Mouse (Mus musculus) gastrocnemius, postnatal 14 days (tissue): ENCODE data around the gene Vrk1. TPM values are rescaled to one million over a fixed set of nuclear protein-coding genes. Genes with fewer than 3 reads are reported as not detected.

Experiments used
- DNase-seq: peaks from one replicate; pipeline ENCODE4 v3.0.0; 2021; ENCODE audit warnings: mixed read lengths
- intact Hi-C: fragments of 180-260 bp; cut with DNase I; formaldehyde crosslinking; loops from one replicate; pipeline ENCODE4 v1.15.1; 2025; ENCODE audit warnings: low total_unique reads
- long read RNA-seq, 2 experiments: library from polyadenylated mRNA; stranded (forward); transcript quantifications; one replicate each; pipeline ENCODE4 v2.0.0; 2021
- total RNA-seq, 2 experiments: library from RNA; stranded (reverse); gene quantifications; 2 replicates each; pipeline ENCODE4 v1.2.3; 2021

Vrk1 gene
- 1 to 10 TPM; 5.2 to 6.1 TPM for total RNA-seq
- long read RNA-seq, experiment 1, partial matches to known transcripts, result 0 of 6 reads
- long read RNA-seq, experiment 1, other reads (novel, unspliced or antisense), result 1 of 6 reads
- long read RNA-seq, experiment 2, partial matches to known transcripts, result 1 of 5 reads
- long read RNA-seq, experiment 2, other reads (novel, unspliced or antisense), result 0 of 5 reads

GRCm38 (mm10) chr12:106010065-106010915 is at the start of gene Vrk1:
Vrk1 (plus strand) TSS chr12:106010228.
- intact Hi-C loops, result no loop called here
- peak; percentile 95 for DNase-seq

GRCm38 (mm10) chr12:105960592-105961330 is 49.3 kb upstream of the Vrk1 start:
- intact Hi-C loops, result loop anchor here (5.0 kb wide), 1 partner anchor 123 kb away; no protein-coding TSS in a partner anchor
- DNase-seq, result no peak

- no peak for DNase-seq
- intact Hi-C loops, result loop anchor here (5.0 kb wide), 1 partner anchor 124 kb away; no protein-coding TSS in a partner anchor
Measured at GRCm38 (mm10) chr12:105961667-105962066, 48.4 kb upstream of the Vrk1 start.

- intact Hi-C loops, result loop anchor here (5.0 kb wide), 1 partner anchor 125 kb away; no protein-coding TSS in a partner anchor
- DNase-seq, result peak; percentile 86
Measured at GRCm38 (mm10) chr12:105962103-105963011, 47.7 kb upstream of the Vrk1 start.

- DNase-seq, result peak; percentile 18
- intact Hi-C loops, result loop anchor here (5.0 kb wide), 1 partner anchor 126 kb away; no protein-coding TSS in a partner anchor
Measured at GRCm38 (mm10) chr12:105963012-105963572, 46.9 kb upstream of the Vrk1 start.

- no peak for DNase-seq
- intact Hi-C loops, result no loop called here
Measured at GRCm38 (mm10) chr12:105966887-105967637, 43.0 kb upstream of the Vrk1 start.

- no peak for DNase-seq
- intact Hi-C loops, result no loop called here
Measured at GRCm38 (mm10) chr12:105967806-105968205, 42.2 kb upstream of the Vrk1 start.

GRCm38 (mm10) chr12:105971182-105971581 is 38.8 kb upstream of the Vrk1 start:
- DNase-seq, result no peak
- intact Hi-C loops, result no loop called here

GRCm38 (mm10) chr12:105972673-105973072 is 37.4 kb upstream of the Vrk1 start:
- intact Hi-C loops, result no loop called here
- no peak for DNase-seq

GRCm38 (mm10) chr12:105973691-105974090 is 36.3 kb upstream of the Vrk1 start:
- DNase-seq, result no peak
- intact Hi-C loops, result no loop called here

- intact Hi-C loops, result no loop called here
- no peak for DNase-seq
Measured at GRCm38 (mm10) chr12:105974107-105974506, 35.9 kb upstream of the Vrk1 start.

- DNase-seq, result no peak
- intact Hi-C loops, result no loop called here
Measured at GRCm38 (mm10) chr12:105981121-105981973, 28.7 kb upstream of the Vrk1 start.

GRCm38 (mm10) chr12:105981974-105982305 is 28.1 kb upstream of the Vrk1 start:
- intact Hi-C loops, result no loop called here
- no peak for DNase-seq

- no peak for DNase-seq
- intact Hi-C loops, result no loop called here
Measured at GRCm38 (mm10) chr12:105982598-105982997, 27.4 kb upstream of the Vrk1 start.

- intact Hi-C loops, result no loop called here
Measured at GRCm38 (mm10) chr12:105983499-105983898, 26.5 kb upstream of the Vrk1 start.

GRCm38 (mm10) chr12:105988434-105988833 is 21.6 kb upstream of the Vrk1 start:
- DNase-seq, result no peak
- intact Hi-C loops, result no loop called here

More at GRCm38 (mm10) chr12:105983499-105983898, 26.5 kb upstream of the Vrk1 start:
- DNase-seq, result no peak

GRCm38 (mm10) chr12:105992756-105993155 is 17.3 kb upstream of the Vrk1 start:
- no peak for DNase-seq
- intact Hi-C loops, result no loop called here
